Mouse (Mus musculus) brain, adult 2 months (tissue): ENCODE results near the gene Hectd4.

ENCODE experiments used
- DNase-seq: peaks from one replicate; pipeline ENCODE4 v3.0.0; 2011; ENCODE audit warnings: low read depth, low spot score

The Hectd4 gene

DNA sequence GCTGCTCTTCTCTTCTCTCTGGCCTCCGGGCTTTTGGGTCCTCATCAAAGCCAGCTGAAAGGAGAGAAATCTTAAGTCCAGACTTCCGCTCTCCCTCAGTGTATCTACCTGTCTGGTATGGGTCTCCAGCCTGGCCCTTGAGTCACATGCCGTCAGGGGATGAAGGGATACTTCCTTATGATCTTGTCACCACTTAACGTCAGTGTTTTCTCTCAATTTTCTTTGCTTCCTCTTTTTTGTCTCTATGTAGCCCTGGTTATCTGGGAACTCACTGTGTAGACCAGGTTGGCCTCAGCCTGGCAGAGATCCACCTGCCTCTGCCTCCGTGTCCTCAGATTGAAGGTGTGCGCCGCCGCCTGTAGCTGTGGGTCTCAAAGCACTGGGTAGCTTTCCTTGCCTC, 124.0 kb downstream of the Hectd4 start:
- no peak for DNase-seq

DNA sequence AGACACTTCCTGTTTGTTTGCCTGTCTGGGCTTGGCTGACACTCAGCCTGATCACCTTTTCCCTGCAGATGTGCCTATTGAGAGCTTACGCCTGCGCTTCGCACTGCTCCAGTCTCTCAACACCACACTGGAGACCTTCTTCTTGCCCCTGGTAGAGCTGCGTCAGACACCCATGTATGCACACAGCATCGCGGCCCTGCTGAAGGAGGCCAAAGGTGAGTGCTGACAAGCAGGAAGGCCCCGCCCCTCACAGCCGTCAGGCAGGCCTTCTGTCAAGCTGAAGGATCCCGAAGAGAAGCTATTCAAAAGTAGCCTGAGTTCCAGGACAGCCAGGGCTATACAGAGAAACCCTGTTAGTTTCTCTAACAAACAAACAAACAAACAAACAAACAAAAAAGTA, 139.2 kb downstream of the Hectd4 start:
- no peak for DNase-seq

DNA sequence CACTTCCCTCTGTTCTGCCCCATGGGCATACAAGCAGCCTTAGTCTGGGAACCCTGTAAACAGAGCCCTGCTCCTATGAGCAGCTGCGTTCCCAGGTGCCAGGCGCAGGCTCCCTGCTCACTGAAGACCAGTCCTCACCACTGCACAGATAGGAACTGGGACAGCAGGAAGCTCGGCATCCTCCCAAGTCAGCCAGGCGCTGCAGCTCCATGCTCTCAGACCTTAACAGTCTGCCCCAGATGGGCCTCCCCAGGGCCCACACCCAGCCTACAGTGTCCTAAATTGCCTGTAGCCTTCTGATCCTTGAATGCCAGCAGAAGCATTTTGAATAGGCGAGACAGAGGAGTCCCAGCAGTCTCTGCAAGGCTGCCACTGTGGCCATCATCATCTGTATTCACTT, 141.7 kb downstream of the Hectd4 start:
- peak; percentile 71 for DNase-seq

DNA sequence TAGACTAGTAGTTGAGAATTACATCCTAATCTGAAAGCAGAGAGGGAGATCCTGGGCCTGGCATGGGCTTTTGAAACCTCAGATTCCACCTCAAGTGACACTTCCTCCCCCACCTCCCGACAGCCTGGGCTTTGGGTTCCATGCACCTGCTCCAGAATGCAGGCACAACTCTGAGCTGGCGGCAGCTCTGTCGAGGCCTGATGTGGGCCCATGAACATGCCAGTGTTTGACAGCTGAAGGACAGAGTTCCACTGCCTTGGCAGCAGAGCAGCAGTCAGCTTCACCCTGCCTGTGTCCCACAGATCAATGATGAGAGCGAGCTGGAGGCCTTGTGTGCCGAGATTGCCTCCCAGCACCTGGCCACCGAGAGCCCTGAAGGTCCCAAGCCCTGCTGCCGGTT, 143.4 kb downstream of the Hectd4 start:
- no peak for DNase-seq

DNA sequence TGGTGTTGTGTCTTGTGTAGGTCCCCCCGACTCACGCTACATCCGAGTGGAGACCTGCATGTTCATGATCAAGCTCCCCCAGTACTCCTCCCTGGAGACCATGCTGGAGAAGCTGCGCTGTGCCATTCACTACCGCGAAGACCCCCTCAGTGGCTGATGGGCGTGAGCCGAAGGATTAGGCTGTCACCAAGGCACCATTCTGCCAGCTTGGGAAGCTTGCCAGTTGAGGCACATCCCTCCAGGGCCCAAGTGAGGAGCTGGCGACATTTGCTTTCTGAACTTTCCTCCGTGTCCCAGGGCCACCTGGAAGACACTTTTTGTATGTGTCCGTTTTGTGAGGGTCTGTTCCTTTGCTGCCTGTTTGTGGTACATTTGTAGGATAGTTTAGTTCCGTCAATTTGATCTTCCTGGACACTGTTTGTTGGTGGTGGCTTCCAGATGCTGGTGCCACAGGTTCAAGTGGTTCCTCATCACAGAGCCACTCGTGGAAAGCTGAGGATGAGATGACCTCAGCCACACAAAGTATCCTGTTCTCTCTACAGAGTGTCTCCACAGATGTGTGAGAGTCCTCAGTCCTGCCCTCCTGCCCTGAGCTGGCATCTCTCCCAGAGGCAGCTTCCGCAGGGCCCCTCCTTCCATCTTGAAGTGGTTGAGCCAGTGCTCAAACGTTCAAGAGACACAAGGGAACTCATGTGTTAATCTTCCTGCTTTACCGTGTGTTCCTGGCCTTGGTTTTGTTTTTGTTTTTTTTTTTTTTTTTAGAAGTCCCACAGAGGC, 146.6 kb downstream of the Hectd4 start:
- no peak for DNase-seq

DNA sequence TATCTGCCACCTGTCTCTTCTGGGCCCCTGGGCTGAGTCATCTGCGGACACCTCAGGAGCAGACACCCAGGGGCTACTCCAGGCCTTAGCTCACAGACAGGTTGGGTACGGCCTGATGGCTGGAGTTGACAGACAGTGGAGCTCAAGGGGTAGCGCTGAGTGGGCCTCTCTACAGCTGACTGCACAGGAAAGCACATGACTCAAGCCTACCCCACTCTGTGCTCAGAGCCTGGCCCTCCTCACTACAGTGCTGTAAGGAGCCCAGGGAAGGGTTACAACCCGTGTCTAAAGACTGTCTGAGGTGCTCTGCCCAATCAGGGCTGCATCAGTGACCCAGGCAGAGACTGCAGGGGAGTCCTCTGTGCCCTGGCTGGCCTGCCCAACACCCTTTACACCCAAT, 147.2 kb downstream of the Hectd4 start:
- DNase-seq = no peak

DNA sequence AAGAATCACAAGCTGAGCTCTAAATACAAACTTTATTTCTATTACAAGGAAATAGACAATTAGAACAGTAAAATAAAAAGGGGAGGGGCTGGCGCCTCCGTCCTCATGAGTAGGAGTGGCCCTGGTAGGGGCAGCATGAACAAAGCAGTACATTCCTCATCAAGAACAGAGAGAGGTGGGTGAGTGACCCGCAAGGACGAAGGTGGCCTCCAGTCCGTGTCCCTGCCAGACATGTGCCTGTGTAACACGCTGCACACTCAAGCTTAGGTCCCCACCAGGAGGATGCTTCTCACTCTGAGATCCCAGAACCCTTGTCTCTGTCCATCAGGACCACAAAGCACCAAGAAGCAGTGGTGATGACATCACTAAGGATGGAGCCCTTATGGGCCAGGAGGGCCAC, 151.7 kb downstream of the Hectd4 start:
- DNase-seq = no peak

DNA sequence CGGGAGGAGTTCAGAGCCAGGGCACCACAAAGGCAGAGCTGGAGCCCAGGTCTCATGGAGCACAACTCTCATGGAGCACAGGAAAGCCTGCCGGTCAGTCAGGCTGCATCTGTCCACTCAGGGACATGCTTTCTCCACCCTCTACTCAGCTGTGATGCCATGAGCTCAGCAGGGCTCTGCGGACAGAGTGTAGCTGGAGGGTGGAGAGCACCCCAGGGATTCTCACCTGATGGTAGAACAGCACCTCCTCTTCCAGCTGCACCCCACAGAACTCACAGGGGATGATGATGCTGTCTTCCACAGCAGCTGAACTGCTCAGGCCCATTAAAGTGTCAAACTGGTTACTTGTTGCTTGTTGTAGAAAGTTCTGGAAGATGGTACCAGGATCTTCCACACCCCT, 154.8 kb downstream of the Hectd4 start:
- DNase-seq = no peak

DNA sequence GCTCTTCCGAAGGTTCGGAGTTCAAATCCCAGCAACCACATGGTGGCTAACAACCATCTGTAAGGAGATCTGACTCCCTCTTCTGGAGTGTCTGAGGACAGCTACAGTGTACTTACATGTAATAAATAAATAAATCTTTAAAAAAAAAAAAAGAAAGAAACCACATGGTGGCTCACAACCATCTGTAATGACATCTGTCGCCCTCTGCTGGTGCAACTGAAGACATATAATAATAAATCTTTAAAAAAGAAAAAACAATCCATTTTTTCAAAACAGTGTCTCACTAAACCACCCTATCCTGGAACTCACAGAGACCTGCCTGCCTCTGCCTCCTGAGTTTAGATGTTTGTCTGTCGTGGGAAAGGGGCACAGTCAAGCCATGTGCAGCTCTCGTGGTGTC, 157.0 kb downstream of the Hectd4 start:
- DNase-seq = peak; percentile 76

DNA sequence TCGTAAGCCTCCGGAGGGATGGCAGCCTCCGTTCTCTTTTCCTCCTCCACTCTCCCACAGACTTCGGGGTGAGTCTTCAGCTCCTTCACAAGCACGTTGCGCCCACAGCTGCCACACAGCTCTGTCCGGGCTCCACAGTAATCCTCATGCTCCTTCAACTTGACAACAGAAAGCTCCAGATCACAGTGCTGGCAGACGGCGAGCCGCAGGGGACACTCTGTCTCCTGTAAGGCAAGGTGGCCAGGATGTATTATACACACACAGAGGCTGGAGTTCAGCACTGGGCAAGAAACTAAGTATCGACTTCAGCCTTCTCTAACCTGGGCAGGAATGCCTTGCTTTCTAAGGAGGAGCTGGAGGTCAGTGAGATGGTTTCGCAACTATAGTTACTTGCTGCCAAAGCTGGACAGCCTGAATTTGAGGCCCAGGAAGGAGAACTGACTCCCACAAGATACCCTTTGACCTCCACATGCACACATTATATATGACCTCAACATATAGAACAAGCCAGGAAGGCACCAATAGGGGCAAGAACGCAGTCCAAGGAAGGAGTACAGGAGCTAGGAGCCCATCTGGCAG, 158.7 kb downstream of the Hectd4 start:
- peak; percentile 53 for DNase-seq

DNA sequence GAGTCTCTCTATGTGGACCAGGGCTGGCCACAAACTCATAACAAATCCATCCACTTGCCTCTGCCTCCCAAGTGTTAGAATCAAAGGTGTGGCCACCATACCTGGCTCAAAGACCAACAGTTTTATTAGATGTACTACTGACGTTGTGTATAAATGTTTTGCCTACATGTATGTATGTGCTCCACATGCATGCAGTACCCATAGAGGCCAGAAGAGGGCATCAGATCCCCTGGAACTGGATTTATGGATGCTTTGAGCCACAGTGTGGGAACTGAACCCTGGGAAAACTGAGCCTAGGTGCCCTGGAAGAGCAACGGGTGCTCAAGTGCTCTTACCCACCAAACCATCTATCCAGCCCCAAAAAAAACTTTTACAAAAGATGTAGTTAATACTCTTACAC, 160.7 kb downstream of the Hectd4 start:
- DNase-seq = no peak

DNA sequence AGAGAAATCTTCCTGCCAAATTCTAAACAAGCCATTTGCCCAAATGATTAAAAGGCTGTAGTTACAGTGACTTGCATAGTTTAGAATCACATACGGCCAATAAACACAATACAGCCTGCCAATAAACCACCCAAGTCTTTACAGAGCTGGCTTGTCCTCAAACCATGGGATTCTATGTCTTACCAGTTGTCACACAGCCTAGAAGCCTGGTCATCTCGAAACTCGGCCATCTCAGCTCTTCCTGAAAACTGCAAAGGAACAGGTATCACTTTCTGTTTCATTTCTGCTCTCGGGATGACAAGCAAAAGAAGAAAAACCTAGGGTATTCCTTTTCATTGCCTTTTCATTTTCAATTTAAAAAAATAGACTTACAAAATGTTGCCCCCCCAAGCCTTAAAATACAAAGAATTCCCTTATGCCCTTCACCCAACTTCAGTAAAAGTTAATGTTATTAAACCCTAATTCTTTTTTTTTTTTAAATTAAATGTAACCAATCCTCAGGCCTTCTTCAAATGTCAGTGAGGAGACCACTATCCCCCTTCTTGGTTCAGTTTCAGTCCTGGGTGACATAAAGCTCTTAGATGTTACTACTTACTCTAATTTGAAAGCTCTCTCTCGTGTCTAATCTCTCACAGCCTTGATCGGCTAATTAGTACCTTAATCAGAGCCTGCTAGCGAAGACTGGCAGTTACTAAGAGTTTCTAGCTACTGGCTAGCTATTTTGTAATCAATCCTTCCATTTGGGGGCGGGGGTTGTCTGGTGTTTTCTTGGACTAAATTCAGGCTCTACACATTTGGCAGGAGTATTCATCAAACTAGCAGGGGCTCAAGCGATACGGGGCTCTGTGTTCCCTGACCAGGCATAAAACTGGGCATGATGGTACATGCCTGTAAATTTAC, 164.1 kb downstream of the Hectd4 start:
- peak; percentile 52 for DNase-seq

DNA sequence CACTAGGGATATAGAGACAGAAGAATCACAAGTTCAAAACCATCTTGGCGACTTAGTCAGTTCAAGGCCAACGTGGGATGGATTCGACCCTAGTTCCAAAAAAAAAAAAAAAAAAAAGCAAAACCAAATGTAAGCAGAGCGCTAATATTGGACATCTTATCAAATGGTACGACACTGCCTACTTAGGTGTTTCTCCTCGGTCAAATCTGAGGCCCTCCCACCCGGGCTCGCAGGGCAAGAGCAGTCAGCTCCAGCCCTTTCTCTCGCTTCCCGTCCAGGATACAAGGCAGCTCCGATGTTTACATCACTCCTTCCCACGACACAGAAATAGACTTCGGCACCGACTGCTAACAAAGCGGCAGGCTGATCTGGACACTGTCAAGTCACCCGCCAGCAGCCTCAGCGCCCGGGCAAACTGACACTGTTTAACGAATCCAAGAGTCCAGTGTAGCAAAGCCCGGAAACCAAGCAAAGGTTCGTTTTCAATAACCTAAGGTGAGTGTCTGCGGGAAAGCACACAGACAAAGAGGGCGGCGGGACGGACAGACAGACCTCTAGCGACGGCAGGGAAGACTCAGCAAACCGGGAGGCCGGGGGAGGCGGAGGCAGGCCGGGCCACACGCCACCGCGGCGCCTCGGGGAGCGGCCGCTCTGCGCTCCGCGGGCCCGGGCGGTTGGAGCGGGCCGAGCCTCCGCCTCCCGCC, 164.9 kb downstream of the Hectd4 start:
- DNase-seq = peak; percentile 78

DNA sequence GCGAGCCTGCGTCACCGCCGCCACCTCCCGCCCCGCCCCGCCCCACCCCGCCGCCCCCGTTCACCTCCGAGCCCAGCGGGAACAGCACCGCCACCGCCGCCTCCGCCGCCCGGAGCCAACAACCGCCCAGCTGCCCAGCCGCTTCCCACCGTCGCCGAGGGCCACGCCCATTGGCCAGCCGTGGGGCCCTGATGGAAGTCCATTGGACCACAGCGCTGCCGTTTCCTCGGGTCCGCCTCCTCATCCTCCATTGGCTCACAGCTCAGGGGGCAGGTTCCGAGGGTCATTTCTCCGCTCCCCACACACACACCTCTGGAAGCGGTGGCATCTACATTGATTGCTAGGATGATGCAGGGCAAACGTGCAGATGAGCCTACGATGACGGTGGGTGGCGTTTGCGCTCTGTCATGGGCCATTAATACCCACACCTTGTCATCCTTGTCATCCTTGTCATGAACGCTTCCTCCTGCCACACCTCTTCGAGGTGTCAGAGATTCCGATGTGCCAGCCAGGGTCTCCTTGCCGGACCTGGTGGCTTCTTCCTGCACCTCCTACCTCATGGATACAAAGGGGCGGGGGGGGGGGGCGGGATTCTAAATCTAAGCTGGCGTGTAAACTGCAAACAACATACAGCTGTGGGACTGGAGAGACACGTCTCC, 165.6 kb downstream of the Hectd4 start, which contains the start of gene Trafd1:
Gene Trafd1 (minus strand): TSS at position 172 of the 659 bp plus-strand sequence.
- peak; percentile 98 for DNase-seq

DNA sequence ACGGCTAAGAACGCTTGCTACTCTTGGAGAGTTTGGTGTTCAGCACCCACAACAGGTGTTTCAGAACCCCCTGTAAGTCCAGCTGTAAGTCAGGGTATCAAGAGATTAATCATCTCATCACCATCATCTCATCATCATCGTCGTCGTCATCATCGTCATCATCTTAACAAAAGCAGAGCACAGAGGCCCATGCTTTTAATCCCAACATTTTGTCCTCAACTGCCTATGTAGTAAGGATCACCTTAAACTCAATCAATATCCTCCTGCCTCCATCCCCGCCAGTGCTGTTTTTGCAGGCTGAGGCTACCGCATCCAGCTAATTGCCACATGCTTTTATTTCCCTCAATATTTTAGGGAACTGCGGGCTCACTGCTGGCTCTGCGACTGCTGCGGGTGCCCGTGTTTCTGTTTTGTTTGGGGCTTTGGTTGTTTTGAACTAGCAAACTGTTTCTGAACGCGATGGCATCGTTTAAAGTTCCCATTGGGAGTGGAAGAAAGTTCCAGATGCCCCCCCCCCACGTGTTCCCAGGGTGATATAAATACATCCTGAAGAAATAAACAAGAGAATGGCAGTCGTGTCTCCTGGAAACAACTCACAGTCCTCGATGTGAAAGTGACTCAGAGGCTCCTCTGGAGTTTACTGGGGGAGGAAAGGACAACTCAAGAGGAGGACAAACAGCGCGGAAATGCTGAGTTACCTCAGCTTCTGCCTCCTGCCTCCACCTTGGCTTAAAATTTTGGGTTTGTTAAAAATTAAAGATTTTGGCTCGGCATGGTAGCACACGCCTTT, 166.3 kb downstream of the Hectd4 start:
- DNase-seq = peak; percentile 84

DNA sequence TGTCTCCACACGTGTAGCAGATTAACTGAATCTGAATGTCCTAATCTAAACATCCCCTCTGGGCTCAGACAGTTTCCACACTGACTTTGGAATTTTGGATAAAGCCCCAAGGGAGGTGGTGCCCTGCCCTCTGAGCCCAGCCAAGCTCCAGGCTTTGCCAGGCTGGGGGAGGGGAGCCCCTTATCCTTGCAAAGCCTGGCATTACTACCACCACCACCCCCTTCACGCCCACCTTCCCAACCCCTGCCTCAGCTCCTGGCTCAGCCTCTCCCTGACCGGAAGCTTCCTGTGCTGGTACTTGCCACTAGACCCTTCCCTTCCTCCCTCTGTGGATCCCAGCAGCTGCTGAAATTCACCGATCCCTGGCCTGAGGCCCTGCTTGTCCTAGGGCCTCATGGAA, 167.1 kb downstream of the Hectd4 start:
- no peak for DNase-seq

DNA sequence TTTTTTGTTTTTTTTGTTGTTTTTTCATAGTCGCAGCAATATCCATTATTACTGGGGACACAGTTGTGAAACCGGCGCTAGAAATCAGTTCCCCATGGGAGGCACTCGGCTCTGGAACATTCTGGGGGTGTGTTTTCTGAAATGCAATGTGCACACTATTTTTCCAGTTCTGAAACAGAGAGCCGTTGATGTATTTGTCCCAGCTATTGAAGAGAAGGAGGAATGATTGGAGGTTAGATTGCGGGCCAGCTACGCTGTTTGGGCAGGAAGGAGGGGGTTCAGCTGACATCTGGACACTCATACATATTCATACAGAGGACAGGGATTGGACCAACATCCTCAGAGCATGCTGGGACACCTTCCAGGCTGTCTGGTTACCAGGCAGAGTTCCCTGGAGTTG, 169.1 kb downstream of the Hectd4 start:
- DNase-seq = peak; percentile 77

DNA sequence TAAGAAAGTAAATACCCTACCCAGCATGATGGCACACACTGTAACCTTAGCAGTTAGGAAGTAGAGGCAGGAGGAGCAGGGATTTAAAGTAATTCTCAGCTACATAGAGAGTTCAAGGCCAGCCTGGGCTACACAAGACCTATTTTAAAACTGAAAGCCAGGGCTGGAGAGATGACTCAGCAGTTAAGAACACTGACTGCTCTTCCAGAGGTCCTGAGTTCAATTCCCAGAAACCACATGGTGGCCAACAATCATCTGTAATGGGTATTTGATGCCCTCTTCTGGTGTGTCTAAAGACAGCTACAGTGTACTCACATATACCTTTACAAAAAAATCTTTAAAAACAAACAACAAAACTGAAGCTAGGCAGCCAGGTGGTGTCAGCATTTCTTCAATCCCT, 169.7 kb downstream of the Hectd4 start:
- no peak for DNase-seq

DNA sequence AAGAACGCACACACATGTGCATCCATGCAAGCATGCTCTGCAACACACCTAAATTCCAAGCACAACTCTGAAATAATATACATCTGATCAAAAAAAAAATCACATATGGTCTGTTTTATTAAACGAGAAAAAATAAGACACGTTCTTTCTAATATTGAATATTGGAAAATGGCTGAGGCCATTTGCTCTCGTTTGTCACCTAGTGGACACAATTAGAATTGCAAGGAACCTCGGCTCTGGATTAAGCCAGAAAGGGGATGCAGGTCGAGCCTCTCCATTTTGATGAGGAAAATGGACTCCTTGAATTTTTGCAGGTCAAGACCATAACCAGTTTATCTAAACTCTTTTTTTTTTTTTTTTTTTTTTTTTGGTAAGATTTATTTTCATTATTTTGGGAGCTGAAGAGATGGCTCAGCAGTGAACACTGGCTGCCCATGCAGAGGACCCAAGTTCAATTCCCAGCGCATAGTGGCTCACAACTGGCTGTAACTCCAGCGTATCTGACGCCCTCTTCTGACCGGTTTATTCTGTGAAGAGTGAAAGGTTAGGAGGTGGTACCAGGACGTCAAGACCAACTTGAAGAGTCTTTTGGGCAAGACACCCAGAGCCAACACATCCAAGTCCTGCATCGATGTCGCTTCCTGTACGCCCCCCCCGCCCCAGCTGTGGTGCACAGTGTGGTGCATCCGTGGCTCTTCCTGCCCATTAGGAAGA, 172.8 kb downstream of the Hectd4 start:
- DNase-seq = peak; percentile 71

DNA sequence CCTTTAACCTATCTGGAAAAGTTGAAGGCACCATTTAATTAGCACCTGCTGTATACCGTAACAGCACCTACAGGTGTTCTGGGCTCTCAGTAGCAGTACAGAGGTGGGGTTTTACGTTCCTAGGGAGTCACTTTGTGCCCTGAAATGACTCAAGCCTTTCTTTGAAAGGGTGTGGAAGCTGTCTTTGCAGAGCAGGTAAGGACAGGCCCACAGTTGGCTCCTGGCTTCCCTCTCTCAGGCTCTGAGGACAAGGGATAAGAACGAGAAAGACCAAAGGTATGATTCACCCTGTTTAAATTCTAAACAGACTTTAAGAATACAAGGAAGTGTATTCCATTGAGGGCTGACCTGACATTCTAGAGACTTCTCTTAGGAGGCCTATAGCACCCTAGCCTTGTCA, 173.4 kb downstream of the Hectd4 start:
- no peak for DNase-seq
